Mouse (Mus musculus) heart, adult 2 months (tissue): ENCODE data around the gene Tbc1d10c. TPM values are rescaled to one million over a fixed set of nuclear protein-coding genes. Genes with fewer than 3 reads are reported as not detected.

Experiments used
- DNase-seq, 2 experiments: peaks; one replicate each; pipeline ENCODE4 v3.0.0; 2021
- H3K27ac ChIP-seq: fragments of 200-600 bp; 2 replicates; pipeline ENCODE4 v1.8.1; 2022
- H3K27me3 ChIP-seq: fragments of 200-500 bp; 2 replicates; pipeline ENCODE4 v1.6.1; 2012; ENCODE audit warnings: mild to moderate bottlenecking, low read length, inconsistent platforms, mixed read lengths; ENCODE audit not compliant: control insufficient read depth, insufficient read depth
- H3K36me3 ChIP-seq: fragments of 200-500 bp; 2 replicates; pipeline ENCODE4 v1.6.1; 2012; ENCODE audit warnings: low read length, inconsistent platforms; ENCODE audit not compliant: control insufficient read depth, insufficient read depth
- H3K4me1 ChIP-seq: fragments of 200-500 bp; 2 replicates; pipeline ENCODE4 v1.6.1; 2011; ENCODE audit warnings: low read length; ENCODE audit not compliant: control insufficient read depth, insufficient read depth
- H3K4me3 ChIP-seq: fragments of 200-600 bp; 2 replicates; pipeline ENCODE4 v1.8.1; 2022
- H3K79me2 ChIP-seq: fragments of 200-500 bp; replicated peaks from 2 replicates; pipeline ENCODE4 v1.6.1; 2012; ENCODE audit warnings: mild to moderate bottlenecking, inconsistent platforms, low read length, moderate library complexity, mixed read lengths; ENCODE audit not compliant: control insufficient read depth, insufficient read depth
- H3K9ac ChIP-seq: fragments of 200-500 bp; 2 replicates; pipeline ENCODE4 v1.6.1; 2012; ENCODE audit warnings: low read depth, mild to moderate bottlenecking, control low read depth, inconsistent platforms, low read length, mixed read lengths
- CTCF ChIP-seq: fragments of 200-600 bp; IDR thresholded peaks from 2 replicates; pipeline ENCODE4 v1.8.1; 2022; ENCODE audit warnings: antibody characterized with exemption, mild to moderate bottlenecking, moderate library complexity
- EP300 ChIP-seq: fragments of 200-500 bp; IDR thresholded peaks from 2 replicates; pipeline ENCODE4 v1.6.1; 2011; ENCODE audit warnings: low read depth, low read length, control low read depth; ENCODE audit not compliant: insufficient read depth
- POLR2A ChIP-seq: fragments of 200-500 bp; IDR thresholded peaks from 2 replicates; pipeline ENCODE4 v1.6.1; 2011; ENCODE audit warnings: mild to moderate bottlenecking, low read depth, low read length, control low read depth; ENCODE audit not compliant: insufficient read depth
- WGBS: fragments of 180-500 bp; shearing (Covaris S2); methylation state at CpG from one replicate; pipeline ENCODE4 v1.1.7; 2018; 5-methylcytosine and 5-hydroxymethylcytosine counted together
- intact Hi-C: fragments of 180-260 bp; cut with DNase I; formaldehyde crosslinking; loops from one replicate; pipeline ENCODE4 v1.15.1; 2025
- polyA plus RNA-seq: library from polyadenylated mRNA; depleted of rRNA; stranded (reverse); fragments of >200 nt; gene quantifications from 2 replicates; pipeline ENCODE4 v1.2.3, GENCODE M21; 2012
- total RNA-seq, 2 experiments: library from RNA; stranded (reverse); gene quantifications; 2 replicates each; pipeline ENCODE4 v1.2.3; 2021

Tbc1d10c gene
- total and polyA plus RNA-seq, 3 experiments = 12.4 to 14.4 (median 13.7) TPM

- Histone ChIP-seq H3K9ac (peak within 1 kb of the TSS; percentile 91), H3K4me3 (peak within 1 kb of the TSS; percentile 75), H3K36me3 (no peaks in the 10 kb centered on the region), H3K4me1 (peaks cover 10% of the 10 kb centered on the region), H3K27me3 (no peaks in the 10 kb centered on the region), H3K79me2 (no peaks in the 10 kb centered on the region), H3K27ac (peak within 1 kb of the TSS; percentile 97)
- intact Hi-C loops = loop anchor here (2.0 kb wide), 1 partner anchor 14 kb away; the partner anchor contains the start of gene Rps6kb2
- under 1% methylated on average over 33 of the region's 33 CpGs for WGBS
- TF ChIP-seq POLR2A = peak; percentile 82; the same call in 1 of the 2 replicates
- 0 out of 2 replicates have a peak, but pooled peaks have one; percentile 48 for TF ChIP-seq EP300
- TF ChIP-seq CTCF = no peak
- peak; percentile 98 to 100 for DNase-seq
Measured at GRCm38 (mm10) chr19:4148491-4148806, 42.6 kb downstream of the Tbc1d10c start, which contains the start of gene Coro1b. TSS of gene Coro1b (plus strand) at chr19:4148619.

- H3K4me3 ChIP-seq = peak overlapping the region; percentile 75
- H3K36me3 ChIP-seq = no peaks in the 10 kb centered on the region
- no peaks in the 10 kb centered on the region for H3K79me2 ChIP-seq
- no peaks in the 10 kb centered on the region for H3K27me3 ChIP-seq
- no peak for DNase-seq
- 42% methylated on average over 9 of the region's 9 CpGs for WGBS
- H3K27ac ChIP-seq = peak overlapping the region; percentile 97
- intact Hi-C loops = loop anchor here (2.0 kb wide), 1 partner anchor 15 kb away; the partner anchor contains the start of gene Rps6kb2
- peak; percentile 83; the same call in 1 of the 2 replicates for TF ChIP-seq POLR2A
- no peak for TF ChIP-seq EP300
- H3K9ac ChIP-seq = peak overlapping the region; percentile 37
- peaks cover 9% of the 10 kb centered on the region for H3K4me1 ChIP-seq
Measured at GRCm38 (mm10) chr19:4147782-4148490, 43.1 kb downstream of the Tbc1d10c start.

GRCm38 (mm10) chr19:4147022-4147405 lies 44.1 kb downstream of the Tbc1d10c start:
- 60% methylated on average over 3 of the region's 3 CpGs for WGBS
- Histone ChIP-seq H3K79me2 (no peaks in the 10 kb centered on the region), H3K27me3 (no peaks in the 10 kb centered on the region), H3K36me3 (no peaks in the 10 kb centered on the region), H3K4me3 (no peak overlapping the region), H3K27ac (peak overlapping the region; percentile 97; the same call in 1 of the 2 replicates), H3K4me1 (peaks cover 8% of the 10 kb centered on the region), H3K9ac (no peak overlapping the region)
- no peak for DNase-seq
- TF ChIP-seq CTCF = no peak
- TF ChIP-seq POLR2A = no peak
- no peak for TF ChIP-seq EP300
- intact Hi-C loops = no loop called here

DNA sequence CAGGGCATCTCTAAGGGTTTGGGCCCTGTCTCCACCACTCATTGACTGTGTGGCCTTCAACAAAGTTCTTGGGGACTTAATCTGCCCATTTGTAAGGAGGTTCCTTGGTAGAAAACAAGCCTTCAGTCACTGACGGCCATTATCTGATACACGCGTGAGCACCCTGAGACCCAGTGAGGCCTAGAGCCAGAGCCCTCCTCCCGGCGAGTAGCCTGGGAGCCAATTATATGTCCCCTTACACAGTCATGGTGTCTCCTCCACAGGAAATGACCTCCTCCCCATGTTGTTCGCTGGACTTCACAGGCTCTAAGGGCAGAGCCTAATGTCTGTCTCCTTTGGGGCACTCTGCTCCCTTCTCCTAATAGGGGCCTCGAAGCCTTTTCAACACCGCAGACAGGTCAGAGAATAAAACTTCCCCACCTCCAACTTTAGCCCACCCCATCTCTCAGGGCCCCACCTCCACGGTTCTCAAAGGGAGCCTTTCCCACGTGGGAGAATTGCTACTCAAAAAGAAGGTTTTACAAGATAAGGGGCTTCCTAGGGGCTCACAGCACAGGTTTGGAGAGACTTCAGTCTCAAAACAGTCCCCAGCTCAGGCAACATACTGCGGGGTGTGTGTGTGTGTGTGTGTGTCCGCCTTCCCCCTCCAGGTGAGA lies 44.6 kb downstream of the Tbc1d10c start:
- no peak for DNase-seq
- H3K27ac ChIP-seq = peak overlapping the region; percentile 1; the same call in 1 of the 2 replicates
- no peak overlapping the region for H3K4me3 ChIP-seq
- intact Hi-C loops = no loop called here
- H3K4me1 ChIP-seq = peaks cover 8% of the 10 kb centered on the region
- H3K79me2 ChIP-seq = no peaks in the 10 kb centered on the region
- H3K36me3 ChIP-seq = no peaks in the 10 kb centered on the region
- H3K9ac ChIP-seq = no peak overlapping the region
- no peaks in the 10 kb centered on the region for H3K27me3 ChIP-seq
- 66% methylated on average over 12 of the region's 12 CpGs for WGBS
- TF ChIP-seq POLR2A (no peak), CTCF (no peak), EP300 (no peak)

GRCm38 (mm10) chr19:4145936-4146335 lies 45.1 kb downstream of the Tbc1d10c start:
- TF ChIP-seq EP300 (no peak), POLR2A (no peak), CTCF (no peak)
- H3K9ac ChIP-seq = no peak overlapping the region
- no peaks in the 10 kb centered on the region for H3K79me2 ChIP-seq
- no peak overlapping the region for H3K4me3 ChIP-seq
- H3K4me1 ChIP-seq = peaks cover 8% of the 10 kb centered on the region
- DNase-seq = no peak
- intact Hi-C loops = no loop called here
- peak overlapping the region; percentile 68; the same call in 1 of the 2 replicates for H3K27ac ChIP-seq
- 92% methylated on average over 5 of the region's 5 CpGs for WGBS
- no peaks in the 10 kb centered on the region for H3K27me3 ChIP-seq
- no peaks in the 10 kb centered on the region for H3K36me3 ChIP-seq
